Mouse (Mus musculus): ENCODE results near the gene Dapk1. TPM values are rescaled to one million over a fixed set of nuclear protein-coding genes. Genes with fewer than 3 reads are reported as not detected.

The Dapk1 gene
- polyA plus RNA-seq, 1 experiment from 2014 or later: 33.2 TPM

GRCm38 (mm10) chr13:60687891-60688290, 86.1 kb downstream of the Dapk1 start:
- Histone ChIP-seq H3K4me3 (ENCODE audit: low read length) (no peak overlapping the region), H3K4me1 (ENCODE audit: control insufficient read depth, insufficient read depth, low read depth, low read length) (peaks cover 27% of the 10 kb centered on the region), H3K4me2 (ENCODE audit: low read length) (no peak overlapping the region), H3K36me3 (ENCODE audit: control insufficient read depth, insufficient read depth, low read length) (no peaks in the 10 kb centered on the region), H3K27me3 (replicated peaks; ENCODE audit: control insufficient read depth, insufficient read depth, low read length) (no peaks in the 10 kb centered on the region), H3K27ac (ENCODE audit: low read depth, low read length) (no peak overlapping the region), H3K9me3 (ENCODE audit: control insufficient read depth, low read length) (no peaks in the 10 kb centered on the region), H3K9ac (ENCODE audit: low read depth, low read length) (no peak overlapping the region)
- no peak for ATAC-seq
- WGBS: 71% methylated on average over 7 of the region's 7 CpGs

DNA sequence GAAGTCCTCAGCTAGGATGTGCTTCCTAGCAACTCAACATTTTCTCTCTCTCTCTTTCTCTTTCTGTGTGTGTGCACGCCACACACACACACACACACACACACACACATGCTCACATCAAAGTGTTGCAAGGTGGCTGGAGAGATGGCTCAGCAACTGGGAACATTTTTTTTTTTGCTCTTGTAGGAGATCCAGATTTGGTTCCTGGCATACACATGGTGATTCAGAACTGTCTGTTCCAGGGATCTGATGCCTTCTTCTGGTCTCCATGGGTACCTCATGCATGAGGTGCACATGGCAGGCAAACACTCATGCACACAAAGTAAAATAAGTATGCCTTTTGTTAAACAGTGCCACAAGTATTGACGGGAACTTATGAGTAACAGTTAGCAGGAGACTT, 89.2 kb downstream of the Dapk1 start:
- no peaks in the 10 kb centered on the region for H3K36me3 ChIP-seq (ENCODE audit: control insufficient read depth, insufficient read depth, low read length)
- H3K4me3 ChIP-seq (ENCODE audit: low read length): no peak overlapping the region
- no peak overlapping the region for H3K9ac ChIP-seq (ENCODE audit: low read depth, low read length)
- ATAC-seq: no peak
- H3K27ac ChIP-seq (ENCODE audit: low read depth, low read length): no peak overlapping the region
- H3K9me3 ChIP-seq (ENCODE audit: control insufficient read depth, low read length): no peaks in the 10 kb centered on the region
- no peaks in the 10 kb centered on the region for H3K27me3 ChIP-seq (replicated peaks; ENCODE audit: control insufficient read depth, insufficient read depth, low read length)
- no peak overlapping the region for H3K4me2 ChIP-seq (ENCODE audit: low read length)
- 88% methylated on average over 2 of the region's 2 CpGs for WGBS
- H3K4me1 ChIP-seq (ENCODE audit: control insufficient read depth, insufficient read depth, low read depth, low read length): peaks cover 9% of the 10 kb centered on the region

GRCm38 (mm10) chr13:60691940-60692339, 90.2 kb downstream of the Dapk1 start:
- Histone ChIP-seq H3K36me3 (ENCODE audit: control insufficient read depth, insufficient read depth, low read length) (no peaks in the 10 kb centered on the region), H3K4me1 (ENCODE audit: control insufficient read depth, insufficient read depth, low read depth, low read length) (peaks cover 13% of the 10 kb centered on the region), H3K27me3 (replicated peaks; ENCODE audit: control insufficient read depth, insufficient read depth, low read length) (no peaks in the 10 kb centered on the region), H3K9ac (ENCODE audit: low read depth, low read length) (no peak overlapping the region), H3K27ac (ENCODE audit: low read depth, low read length) (no peak overlapping the region), H3K9me3 (ENCODE audit: control insufficient read depth, low read length) (no peaks in the 10 kb centered on the region), H3K4me3 (ENCODE audit: low read length) (no peak overlapping the region), H3K4me2 (ENCODE audit: low read length) (no peak overlapping the region)
- no peak for ATAC-seq
- 95% methylated on average over 3 of the region's 3 CpGs for WGBS

DNA sequence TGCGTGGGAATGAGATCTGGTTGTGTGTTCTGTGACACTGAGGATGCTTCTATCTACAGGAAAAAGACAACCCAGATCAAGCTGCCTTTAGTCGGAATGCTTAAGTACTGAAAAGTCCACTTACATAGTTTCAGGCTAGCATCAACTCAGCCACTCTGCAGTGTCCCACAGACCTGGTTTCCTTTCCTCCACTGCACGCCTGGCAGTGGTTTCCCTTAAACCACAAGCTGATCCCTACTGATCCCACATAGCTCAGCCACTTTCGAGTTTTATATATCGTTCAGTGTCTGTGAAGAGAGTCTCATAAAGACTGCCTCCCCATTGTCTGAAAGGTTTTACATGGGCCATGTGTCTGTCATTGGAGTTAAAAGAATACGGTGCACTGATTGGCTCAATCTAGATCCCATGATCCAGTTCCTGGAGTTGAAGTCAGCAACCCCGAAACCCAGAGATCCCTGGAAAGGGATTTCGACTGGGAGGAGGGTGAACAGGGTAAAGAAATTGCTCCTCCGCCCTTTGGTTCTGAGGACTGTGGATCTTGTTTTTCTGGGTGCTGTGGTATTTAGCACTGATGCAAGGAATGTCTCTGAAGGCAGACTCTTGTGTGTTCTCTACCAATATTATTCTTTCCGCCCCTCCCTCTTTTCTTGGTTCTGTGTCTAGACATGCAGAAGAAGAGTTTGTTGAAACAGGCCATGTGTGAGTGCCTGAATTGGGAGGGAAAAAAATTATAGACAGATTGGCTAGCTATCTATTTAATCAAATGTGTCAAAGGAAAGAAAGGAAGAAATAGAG, 93.6 kb downstream of the Dapk1 start:
- H3K4me3 ChIP-seq (ENCODE audit: low read length): no peak overlapping the region
- peaks cover 7% of the 10 kb centered on the region; the same call in 1 of the 2 replicates for H3K4me1 ChIP-seq (ENCODE audit: control insufficient read depth, insufficient read depth, low read depth, low read length)
- no peak overlapping the region for H3K4me2 ChIP-seq (ENCODE audit: low read length)
- no peak for ATAC-seq
- peak overlapping the region; percentile 20; the same call in 1 of the 2 replicates for H3K27ac ChIP-seq (ENCODE audit: low read depth, low read length)
- 86% methylated on average over 10 of the region's 10 CpGs for WGBS
- H3K9me3 ChIP-seq (ENCODE audit: control insufficient read depth, low read length): no peaks in the 10 kb centered on the region
- no peaks in the 10 kb centered on the region for H3K36me3 ChIP-seq (ENCODE audit: control insufficient read depth, insufficient read depth, low read length)
- no peak overlapping the region for H3K9ac ChIP-seq (ENCODE audit: low read depth, low read length)
- H3K27me3 ChIP-seq (replicated peaks; ENCODE audit: control insufficient read depth, insufficient read depth, low read length): no peaks in the 10 kb centered on the region

GRCm38 (mm10) chr13:60696323-60696722, 94.6 kb downstream of the Dapk1 start:
- peak overlapping the region; percentile 45; the same call in 1 of the 2 replicates for H3K27ac ChIP-seq (ENCODE audit: low read depth, low read length)
- H3K36me3 ChIP-seq (ENCODE audit: control insufficient read depth, insufficient read depth, low read length): no peaks in the 10 kb centered on the region
- 78% methylated on average over 14 of the region's 14 CpGs for WGBS
- no peak overlapping the region for H3K4me2 ChIP-seq (ENCODE audit: low read length)
- H3K4me1 ChIP-seq (ENCODE audit: control insufficient read depth, insufficient read depth, low read depth, low read length): peaks cover 7% of the 10 kb centered on the region; the same call in 1 of the 2 replicates
- H3K27me3 ChIP-seq (replicated peaks; ENCODE audit: control insufficient read depth, insufficient read depth, low read length): no peaks in the 10 kb centered on the region
- no peak overlapping the region for H3K9ac ChIP-seq (ENCODE audit: low read depth, low read length)
- H3K9me3 ChIP-seq (ENCODE audit: control insufficient read depth, low read length): no peaks in the 10 kb centered on the region
- H3K4me3 ChIP-seq (ENCODE audit: low read length): no peak overlapping the region
- no peak for ATAC-seq

DNA sequence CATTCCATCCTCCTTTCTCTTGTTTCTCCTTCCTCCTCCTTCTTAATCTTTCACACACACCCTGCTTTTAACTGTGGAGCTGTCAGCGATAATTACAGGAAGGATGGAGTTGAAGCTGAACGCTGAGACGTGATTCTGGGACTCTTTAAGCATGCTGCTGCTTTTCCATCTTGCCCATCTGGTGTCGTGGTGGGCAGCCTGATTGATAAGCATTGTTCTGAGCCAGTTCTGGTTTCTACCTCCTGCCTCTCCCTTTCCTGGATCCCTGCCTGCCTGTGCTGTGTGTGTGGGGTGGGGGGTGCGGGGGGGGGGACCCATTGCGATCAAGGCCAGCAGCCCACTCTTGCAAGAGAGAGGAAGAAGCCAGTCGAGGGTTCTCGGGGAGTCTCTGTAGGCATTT, 95.0 kb downstream of the Dapk1 start:
- no peak overlapping the region for H3K4me2 ChIP-seq (ENCODE audit: low read length)
- peaks cover 7% of the 10 kb centered on the region; the same call in 1 of the 2 replicates for H3K4me1 ChIP-seq (ENCODE audit: control insufficient read depth, insufficient read depth, low read depth, low read length)
- H3K9me3 ChIP-seq (ENCODE audit: control insufficient read depth, low read length): no peaks in the 10 kb centered on the region
- no peak overlapping the region for H3K9ac ChIP-seq (ENCODE audit: low read depth, low read length)
- no peak overlapping the region for H3K27ac ChIP-seq (ENCODE audit: low read depth, low read length)
- no peaks in the 10 kb centered on the region for H3K27me3 ChIP-seq (replicated peaks; ENCODE audit: control insufficient read depth, insufficient read depth, low read length)
- 0 out of 2 replicates have a peak, but pooled peaks have one; percentile 6 for ATAC-seq
- no peaks in the 10 kb centered on the region for H3K36me3 ChIP-seq (ENCODE audit: control insufficient read depth, insufficient read depth, low read length)
- 48% methylated on average over 8 of the region's 8 CpGs for WGBS
- H3K4me3 ChIP-seq (ENCODE audit: low read length): no peak overlapping the region

DNA sequence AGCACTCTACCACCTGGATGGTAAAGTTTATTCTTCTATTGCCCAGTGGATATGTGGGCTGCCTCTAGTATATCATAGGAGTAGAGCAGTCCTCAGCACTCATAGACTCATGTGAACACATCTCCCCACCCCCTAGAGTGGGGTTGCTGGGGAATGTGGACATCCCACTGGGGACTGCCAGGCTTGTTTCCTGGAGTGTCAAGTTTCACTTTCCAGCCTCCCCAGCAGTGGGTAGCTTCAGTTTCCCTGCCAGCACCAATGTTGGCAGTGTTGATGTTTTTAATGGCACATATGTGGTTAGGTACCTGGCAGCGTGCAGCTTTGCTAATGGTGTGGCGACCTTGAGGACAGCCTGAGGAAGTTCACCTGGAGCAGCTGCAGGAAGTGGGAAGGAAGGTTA, 96.3 kb downstream of the Dapk1 start:
- Histone ChIP-seq H3K4me3 (ENCODE audit: low read length) (no peak overlapping the region), H3K4me2 (ENCODE audit: low read length) (no peak overlapping the region), H3K9me3 (ENCODE audit: control insufficient read depth, low read length) (no peaks in the 10 kb centered on the region), H3K27ac (ENCODE audit: low read depth, low read length) (no peak overlapping the region), H3K27me3 (replicated peaks; ENCODE audit: control insufficient read depth, insufficient read depth, low read length) (no peaks in the 10 kb centered on the region), H3K36me3 (ENCODE audit: control insufficient read depth, insufficient read depth, low read length) (no peaks in the 10 kb centered on the region), H3K9ac (ENCODE audit: low read depth, low read length) (no peak overlapping the region), H3K4me1 (ENCODE audit: control insufficient read depth, insufficient read depth, low read depth, low read length) (peaks cover 7% of the 10 kb centered on the region; the same call in 1 of the 2 replicates)
- no peak for ATAC-seq
- 97% methylated on average over 2 of the region's 2 CpGs for WGBS

- H3K27ac ChIP-seq (ENCODE audit: low read depth, low read length): no peak overlapping the region
- peaks cover 4% of the 10 kb centered on the region; the same call in 1 of the 2 replicates for H3K4me1 ChIP-seq (ENCODE audit: control insufficient read depth, insufficient read depth, low read depth, low read length)
- ATAC-seq: no peak
- no peak overlapping the region for H3K9ac ChIP-seq (ENCODE audit: low read depth, low read length)
- WGBS: 86% methylated on average over 12 of the region's 12 CpGs
- H3K27me3 ChIP-seq (replicated peaks; ENCODE audit: control insufficient read depth, insufficient read depth, low read length): no peaks in the 10 kb centered on the region
- H3K36me3 ChIP-seq (ENCODE audit: control insufficient read depth, insufficient read depth, low read length): no peaks in the 10 kb centered on the region; the same call in 1 of the 2 replicates
- no peaks in the 10 kb centered on the region for H3K9me3 ChIP-seq (ENCODE audit: control insufficient read depth, low read length)
- no peak overlapping the region for H3K4me3 ChIP-seq (ENCODE audit: low read length)
- no peak overlapping the region for H3K4me2 ChIP-seq (ENCODE audit: low read length)
Observed at GRCm38 (mm10) chr13:60701671-60702171, 100.0 kb downstream of the Dapk1 start.

- 47% methylated on average over 16 of the region's 16 CpGs for WGBS
- no peak overlapping the region for H3K4me3 ChIP-seq (ENCODE audit: low read length)
- H3K9me3 ChIP-seq (ENCODE audit: control insufficient read depth, low read length): no peaks in the 10 kb centered on the region
- H3K36me3 ChIP-seq (ENCODE audit: control insufficient read depth, insufficient read depth, low read length): no peaks in the 10 kb centered on the region; the same call in 1 of the 2 replicates
- H3K4me1 ChIP-seq (ENCODE audit: control insufficient read depth, insufficient read depth, low read depth, low read length): peaks cover 5% of the 10 kb centered on the region
- H3K4me2 ChIP-seq (ENCODE audit: low read length): no peak overlapping the region
- peak overlapping the region; percentile 30 for H3K27ac ChIP-seq (ENCODE audit: low read depth, low read length)
- ATAC-seq: peak; percentile 67
- no peaks in the 10 kb centered on the region for H3K27me3 ChIP-seq (replicated peaks; ENCODE audit: control insufficient read depth, insufficient read depth, low read length)
- no peak overlapping the region for H3K9ac ChIP-seq (ENCODE audit: low read depth, low read length)
Observed at GRCm38 (mm10) chr13:60707541-60708468, 106.1 kb downstream of the Dapk1 start.
